Mouse (Mus musculus): ENCODE results near the gene Rars.
"Not testable (repeated sequence)": the region's sequence is repeated elsewhere in the genome, so short reads cannot be mapped to it uniquely, and the experiment has no call there.

DNA sequence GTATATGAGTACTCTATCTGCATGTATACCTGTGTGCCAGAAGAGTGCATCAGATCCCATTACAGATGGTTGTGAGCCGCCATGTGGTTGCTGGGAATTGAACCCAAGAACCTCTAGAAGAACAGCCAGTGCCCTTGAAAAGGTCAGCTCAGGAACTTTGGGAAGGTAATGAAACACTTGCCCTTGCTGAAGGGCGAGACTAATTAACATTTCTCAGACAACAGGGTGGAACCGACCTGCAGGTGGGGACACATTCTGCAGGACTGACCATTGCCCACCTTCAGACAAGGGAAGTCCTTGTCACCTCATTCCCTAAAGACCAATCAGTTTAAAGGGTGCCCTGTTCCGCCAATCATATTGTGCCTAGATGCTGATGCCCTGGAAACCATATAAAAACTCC lies 6.5 kb upstream of the Rars start:
- TF ChIP-seq EP300 (optimal IDR thresholded peaks at IDR 0.05); CTCF (IDR thresholded peaks at IDR 0.05; ENCODE audit: low read depth): not testable (repeated sequence)
